Mouse (Mus musculus) left cerebral cortex, adult 2 months (tissue): ENCODE data around the gene Slc17a5. TPM values are rescaled to one million over a fixed set of nuclear protein-coding genes. Genes with fewer than 3 reads are reported as not detected.

ENCODE experiments used
- DNase-seq, 2 experiments: peaks; one replicate each; pipeline ENCODE4 v3.0.0; 2021 to 2022; ENCODE audit warnings: low spot score in 2 of 2, mixed read lengths in 1 of 2; ENCODE audit errors: extremely low spot score in 1 of 2
- H3K27ac ChIP-seq: fragments of 200-600 bp; 2 replicates; pipeline ENCODE4 v1.8.1; 2022
- H3K4me3 ChIP-seq: fragments of 200-600 bp; 2 replicates; pipeline ENCODE4 v1.8.1; 2022
- CTCF ChIP-seq: fragments of 200-600 bp; IDR thresholded peaks from 2 replicates; pipeline ENCODE4 v1.8.1; 2022; ENCODE audit warnings: antibody characterized with exemption, mild to moderate bottlenecking, moderate library complexity
- intact Hi-C: fragments of 180-260 bp; cut with DNase I; formaldehyde crosslinking; loops from one replicate; pipeline ENCODE4 v1.15.1; 2025
- long read RNA-seq, 2 experiments: library from polyadenylated mRNA; stranded (forward); transcript quantifications; one replicate each; pipeline ENCODE4 v2.0.0; 2021; ENCODE audit warnings: borderline mapping rate in 2 of 2
- total RNA-seq, 2 experiments: library from RNA; stranded (reverse); gene quantifications; 2 replicates each; pipeline ENCODE4 v1.2.3; 2021

Slc17a5 gene
- 10 to 100 TPM; 16.1 to 17.3 TPM for total RNA-seq
- long read RNA-seq, experiment 1, transcript Slc17a5-201 (11 exons, 3,236 nt) = major isoform, 17 of 35 reads
- long read RNA-seq, experiment 1, partial matches to known transcripts = 4 of 35 reads
- long read RNA-seq, experiment 1, other reads (novel, unspliced or antisense) = 11 of 35 reads
- long read RNA-seq, experiment 2, transcript Slc17a5-201 (11 exons, 3,236 nt) = major isoform, 9 of 14 reads
- long read RNA-seq, experiment 2, partial matches to known transcripts = 2 of 14 reads
- long read RNA-seq, experiment 2, other reads (novel, unspliced or antisense) = 3 of 14 reads

DNA sequence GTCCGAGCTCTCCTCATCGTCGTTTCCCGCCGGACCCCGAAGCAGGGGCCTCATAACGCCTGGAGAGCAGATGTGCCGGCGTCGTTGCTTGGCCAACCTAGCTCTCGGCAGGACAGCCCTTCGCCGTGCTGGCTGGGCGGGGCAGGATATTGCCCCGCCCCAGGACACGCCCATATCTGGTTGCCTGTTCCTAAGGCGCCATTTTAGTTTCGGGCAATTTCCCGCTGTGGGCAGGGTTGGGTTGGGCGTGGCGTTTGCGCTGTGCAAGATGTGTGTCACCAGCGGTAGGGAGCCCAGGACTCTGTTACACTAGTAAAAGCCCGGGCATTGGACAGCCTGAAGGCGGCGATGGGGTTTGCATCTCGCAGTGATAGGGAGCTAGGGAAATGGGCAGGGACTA, at the start of gene Slc17a5:
Gene Slc17a5, minus strand, starts transcription at position 128 of the 400 bp plus-strand sequence.
- peak within 1 kb of the TSS; percentile 87 for H3K4me3 ChIP-seq
- intact Hi-C loops = no loop called here
- TF ChIP-seq CTCF = no peak
- DNase-seq = peak; percentile 89 to 91
- peak within 1 kb of the TSS; percentile 83 for H3K27ac ChIP-seq

DNA sequence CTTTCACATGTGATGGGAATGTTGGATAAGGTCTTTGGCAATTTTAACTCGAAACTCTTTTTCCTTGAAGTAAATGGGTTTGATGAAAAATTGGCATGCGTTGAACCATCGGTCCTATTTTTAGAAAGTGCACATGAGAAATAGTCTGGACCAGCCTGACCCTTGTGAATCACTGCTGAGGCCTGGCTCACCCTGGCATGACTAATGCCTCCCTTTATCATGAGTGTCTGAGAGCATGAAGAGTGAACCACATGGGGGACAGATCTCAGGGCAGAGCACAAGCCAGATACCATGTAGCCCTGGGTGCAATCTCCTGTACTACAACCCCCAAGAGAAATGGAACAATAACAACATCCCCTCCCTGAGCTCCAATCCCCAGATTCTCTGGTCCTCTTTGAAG, 46.1 kb upstream of the Slc17a5 start:
- DNase-seq = no peak
- no peak for TF ChIP-seq CTCF
- H3K27ac ChIP-seq = no peak overlapping the region
- intact Hi-C loops = no loop called here
- no peak overlapping the region for H3K4me3 ChIP-seq

DNA sequence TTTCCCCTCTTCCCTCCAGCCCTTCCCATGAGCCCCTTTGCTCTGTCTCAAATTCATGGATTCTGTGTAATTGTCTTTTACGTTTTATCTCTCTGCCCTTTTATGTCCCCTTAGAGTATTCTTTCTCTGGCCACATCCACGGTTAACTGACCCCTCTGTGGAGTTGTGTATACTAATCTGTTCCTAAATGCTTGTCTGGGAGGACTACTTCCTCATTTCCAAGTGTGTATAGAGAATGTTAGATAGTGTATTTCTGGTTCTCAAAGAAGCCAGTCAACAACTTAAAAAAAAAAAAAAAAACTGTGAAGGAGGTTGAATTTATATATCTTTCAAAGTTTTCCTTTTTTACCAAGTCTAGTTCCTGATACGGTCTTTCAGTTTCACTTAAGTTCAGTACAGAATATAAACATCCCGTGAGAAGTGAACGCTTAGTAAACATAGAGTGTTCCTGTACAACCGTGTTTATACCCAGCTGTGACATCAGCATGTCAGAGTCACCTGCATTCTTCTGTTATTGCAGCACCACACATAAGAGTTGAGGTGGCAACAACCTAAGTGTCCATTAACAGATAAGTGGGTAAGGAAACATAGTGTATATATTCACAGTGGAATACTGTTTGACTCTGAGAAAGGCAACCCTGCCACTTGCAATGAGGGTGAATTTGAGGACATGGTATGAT, 44.1 kb upstream of the Slc17a5 start:
- DNase-seq = no peak
- H3K4me3 ChIP-seq = no peak overlapping the region
- TF ChIP-seq CTCF = no peak
- H3K27ac ChIP-seq = no peak overlapping the region
- intact Hi-C loops = no loop called here

DNA sequence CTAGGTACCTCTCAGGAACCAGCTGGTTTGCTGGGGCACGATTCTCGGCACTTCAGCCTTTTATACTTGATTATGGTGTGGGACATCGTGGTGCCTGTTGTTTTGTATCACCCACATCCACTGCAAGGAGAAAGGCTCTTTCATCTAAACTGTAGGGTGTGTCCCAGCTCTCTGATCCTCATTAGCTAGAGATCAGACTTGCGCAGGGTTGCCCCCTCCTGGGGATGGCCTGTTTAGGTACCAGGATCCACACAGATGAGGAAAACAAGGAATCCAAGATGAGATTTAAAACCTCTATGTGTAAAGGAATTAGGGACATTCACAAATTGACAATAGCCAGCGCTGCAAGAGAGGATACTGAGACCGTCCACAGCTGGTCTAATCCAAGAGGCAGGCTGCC, 42.1 kb upstream of the Slc17a5 start:
- no peak for DNase-seq
- Histone ChIP-seq H3K4me3 (no peak overlapping the region), H3K27ac (no peak overlapping the region)
- intact Hi-C loops = no loop called here
- TF ChIP-seq CTCF = no peak; the same call in 1 of the 2 replicates

DNA sequence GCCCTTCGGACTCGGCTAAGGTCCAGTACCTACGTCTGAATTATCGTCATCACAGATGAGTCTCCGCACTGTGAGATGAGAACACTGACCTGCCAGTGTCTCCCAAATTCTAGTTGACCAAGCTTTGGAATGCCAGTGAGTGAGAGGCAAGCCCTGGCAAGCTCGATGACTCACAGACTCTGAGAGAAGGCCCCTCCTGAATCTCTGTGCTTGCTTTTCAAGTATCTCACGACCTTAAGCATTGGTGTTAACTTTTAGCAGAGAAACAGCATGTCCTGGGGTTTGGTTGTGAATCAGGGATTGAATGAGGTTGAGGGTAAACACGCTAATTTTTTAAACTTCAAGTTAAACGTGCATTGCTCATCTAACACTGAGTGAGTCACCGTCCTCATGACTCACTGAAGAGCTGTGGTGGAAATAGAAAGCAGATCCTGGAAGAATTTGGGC, 35.5 kb upstream of the Slc17a5 start:
- no peak overlapping the region for H3K27ac ChIP-seq
- intact Hi-C loops = no loop called here
- no peak for TF ChIP-seq CTCF
- DNase-seq = peak; percentile 19 to 23
- H3K4me3 ChIP-seq = no peak overlapping the region

DNA sequence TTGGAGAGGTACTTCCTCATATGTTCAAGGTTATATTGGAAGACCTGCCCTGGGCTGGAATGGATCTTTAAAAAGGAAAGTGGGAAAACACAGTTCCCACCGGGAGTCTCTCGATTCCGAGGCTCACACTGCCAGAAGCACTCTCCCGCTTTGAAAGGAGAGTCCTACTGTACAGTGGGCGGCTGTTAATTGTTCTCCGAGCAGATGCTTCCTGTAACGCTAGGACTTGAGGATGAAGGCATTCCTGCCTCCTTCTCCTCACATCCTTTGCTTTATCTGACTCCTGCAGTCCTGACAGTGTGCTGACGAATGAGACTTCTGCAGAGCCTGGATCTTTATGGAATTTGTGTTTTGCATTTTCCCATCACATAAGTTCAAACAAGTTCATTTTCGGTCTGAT, 31.4 kb upstream of the Slc17a5 start:
- DNase-seq = no peak
- intact Hi-C loops = no loop called here
- H3K4me3 ChIP-seq = no peak overlapping the region
- TF ChIP-seq CTCF = no peak
- H3K27ac ChIP-seq = no peak overlapping the region

DNA sequence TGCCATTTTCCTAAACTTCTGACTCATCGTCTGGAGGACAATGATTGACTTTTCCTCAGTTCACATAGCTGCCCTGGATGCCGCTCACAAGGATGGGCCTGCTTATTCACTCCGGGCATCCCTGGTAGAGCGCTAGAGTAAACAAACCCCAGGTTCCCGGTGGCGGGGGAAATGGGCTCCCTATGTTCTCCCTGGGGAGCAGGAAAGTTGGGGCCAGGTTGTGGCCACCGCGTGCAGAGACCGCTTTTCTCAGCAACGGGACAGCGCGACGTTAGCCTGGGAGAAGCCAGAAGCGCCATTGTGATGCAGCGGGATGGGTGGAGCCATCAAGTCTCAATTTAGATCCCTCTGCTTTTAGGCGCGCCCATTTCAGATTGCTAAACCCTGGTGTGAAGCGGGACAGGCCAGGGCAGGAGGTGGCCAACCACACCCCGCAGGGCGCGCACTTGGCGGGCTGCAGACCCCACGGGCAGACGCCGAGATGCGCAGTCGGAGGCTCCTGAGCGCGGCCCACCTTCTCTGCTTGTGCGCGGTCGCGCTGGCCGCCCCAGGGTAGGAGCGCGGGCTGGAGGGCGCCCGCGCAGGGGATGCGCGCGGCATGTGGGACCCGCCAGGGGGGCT, 27.7 kb upstream of the Slc17a5 start, which contains the start of gene Cd109:
Gene Cd109, plus strand, starts transcription at position 146 of the 621 bp plus-strand sequence.
- Histone ChIP-seq H3K27ac (no peak within 1 kb of the TSS), H3K4me3 (peak within 1 kb of the TSS; percentile 55)
- no peak for TF ChIP-seq CTCF
- intact Hi-C loops = no loop called here
- peak; percentile 13 to 27 for DNase-seq

DNA sequence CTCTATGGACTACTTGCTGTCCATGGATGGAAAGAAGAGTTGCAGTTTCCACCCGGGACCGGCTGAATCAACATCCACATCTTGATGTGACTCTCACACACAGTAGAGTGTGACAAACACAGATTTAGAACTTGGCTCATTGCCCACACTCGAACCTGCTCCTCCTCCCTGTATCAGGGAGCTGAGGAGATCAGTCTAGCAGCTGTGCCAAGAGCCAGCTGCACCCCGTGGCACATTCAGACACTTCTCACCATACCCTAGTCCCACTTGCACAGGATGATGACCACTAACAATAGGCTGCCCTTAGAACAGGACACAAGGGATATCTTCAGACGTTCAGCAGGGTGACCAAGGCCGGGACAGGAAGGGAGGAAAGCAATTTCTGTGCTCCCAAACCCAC, 26.4 kb upstream of the Slc17a5 start:
- TF ChIP-seq CTCF = no peak
- Histone ChIP-seq H3K27ac (no peak overlapping the region), H3K4me3 (no peak overlapping the region)
- peak in 1 of 2 experiments; percentile 16 for DNase-seq
- intact Hi-C loops = no loop called here

DNA sequence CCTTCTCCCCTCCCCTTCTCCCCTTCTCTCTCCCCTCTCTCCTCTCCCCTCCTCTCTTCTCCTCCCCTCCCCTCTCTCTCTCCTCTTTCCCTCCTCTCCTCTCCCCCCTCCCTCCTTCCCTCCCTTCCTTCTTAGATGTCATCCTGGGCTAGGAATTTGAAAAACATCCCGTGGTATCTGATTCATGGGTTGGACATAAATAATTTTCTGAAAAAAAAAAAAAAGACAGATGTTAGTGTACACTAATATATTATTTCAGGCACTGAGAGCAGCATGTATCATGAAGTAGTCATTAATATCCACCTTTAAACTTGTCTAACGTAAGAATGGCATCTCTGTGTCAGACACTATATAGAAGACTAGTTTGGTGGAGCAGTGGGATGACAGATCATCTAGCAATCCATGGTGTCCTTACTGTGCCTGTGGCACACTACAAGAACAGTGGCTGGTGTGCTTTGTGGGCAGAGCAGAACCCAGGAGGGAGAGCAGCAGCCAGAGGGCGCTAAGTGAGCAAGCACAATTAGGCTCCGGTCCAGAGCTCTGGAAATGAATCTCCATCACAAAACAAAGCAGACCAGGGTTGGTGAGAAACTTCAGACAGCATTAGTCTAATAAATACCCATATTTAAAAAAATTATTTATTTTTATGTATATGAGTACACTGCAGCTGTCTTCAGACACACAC, 13.3 kb upstream of the Slc17a5 start:
- no peak for DNase-seq
- peak; percentile 57 for TF ChIP-seq CTCF

DNA sequence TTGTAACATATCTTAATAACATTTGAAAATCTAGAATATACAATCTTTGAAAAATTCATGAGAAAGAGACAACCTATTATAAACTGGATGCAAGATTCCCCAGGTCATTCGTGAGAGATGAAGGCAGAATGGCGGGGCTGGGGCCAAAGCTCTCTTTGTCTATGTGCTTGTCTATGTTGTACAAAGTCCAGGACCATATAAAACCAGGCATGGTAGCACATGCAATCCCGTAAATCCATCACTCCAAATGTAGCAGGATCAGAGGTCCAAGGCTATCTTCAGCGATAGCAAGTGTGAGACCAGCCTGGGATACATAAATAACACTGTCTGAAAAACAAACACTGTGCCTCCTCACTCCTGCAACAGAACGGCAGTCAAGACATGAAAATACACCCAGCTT, 12.1 kb upstream of the Slc17a5 start:
- H3K4me3 ChIP-seq = no peak overlapping the region
- no peak for DNase-seq
- no peak overlapping the region for H3K27ac ChIP-seq
- no peak for TF ChIP-seq CTCF
- intact Hi-C loops = loop anchor here (5.0 kb wide), 1 partner anchor 1122 kb away; no protein-coding TSS in a partner anchor

More for the DNA sequence above, 13.3 kb upstream of the Slc17a5 start:
- Histone ChIP-seq H3K4me3 (no peak overlapping the region), H3K27ac (no peak overlapping the region)
- intact Hi-C loops = no loop called here

DNA sequence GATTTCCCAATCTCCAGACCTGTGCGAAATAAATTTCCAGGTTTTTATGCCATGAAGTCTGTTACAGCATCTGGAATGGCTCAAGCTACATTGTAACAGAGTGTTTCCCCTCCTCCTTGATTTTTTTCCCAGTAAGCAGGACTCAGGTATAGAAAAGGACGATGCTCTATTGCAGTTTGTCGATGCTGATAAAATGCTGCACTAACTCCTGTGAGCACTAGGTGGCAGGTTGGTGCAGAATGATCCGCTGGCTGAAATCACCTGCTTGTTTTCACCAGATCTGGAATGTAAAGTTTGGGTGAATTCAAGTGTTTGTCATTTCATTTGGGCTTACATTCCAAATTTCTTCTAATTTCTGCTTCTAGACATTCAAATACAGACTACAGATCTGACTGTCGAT, 9.0 kb upstream of the Slc17a5 start:
- intact Hi-C loops = loop anchor here (5.0 kb wide), 1 partner anchor 1125 kb away; no protein-coding TSS in a partner anchor
- Histone ChIP-seq H3K27ac (no peak overlapping the region), H3K4me3 (no peak overlapping the region)
- TF ChIP-seq CTCF = peak; percentile 83
- DNase-seq = peak; percentile 47 to 56
